Mouse (Mus musculus): ENCODE results near the gene Ush2a.

- TF ChIP-seq POLR2AphosphoS2 (IDR thresholded peaks at IDR 0.05; ENCODE audit: insufficient read length, low read depth), result no peak
- TF ChIP-seq E2F4 (IDR thresholded peaks at IDR 0.05; ENCODE audit: insufficient read depth), result no peak
- no peak for TF ChIP-seq POLR2A (IDR thresholded peaks at IDR 0.05; ENCODE audit: insufficient read length, low read depth)
- TF ChIP-seq REST (IDR thresholded peaks at IDR 0.05; ENCODE audit: insufficient read depth, insufficient read length), result no peak
- TF ChIP-seq USF1 (IDR thresholded peaks at IDR 0.05; ENCODE audit: low read depth), result no peak
- TF ChIP-seq MAX (IDR thresholded peaks at IDR 0.05; ENCODE audit: low read depth), result no peak
- no peak for TF ChIP-seq MYOG (IDR thresholded peaks at IDR 0.05; ENCODE audit: control insufficient read depth in 1 of 3, insufficient read depth in 1 of 3, insufficient read length in 2 of 3, low read depth in 2 of 3)
- TF ChIP-seq CEBPB (IDR thresholded peaks at IDR 0.05; ENCODE audit: insufficient read depth, poor library complexity, severe bottlenecking), result no peak
- no peak for TF ChIP-seq TCF12 (IDR thresholded peaks at IDR 0.05; ENCODE audit: insufficient read depth, poor library complexity, severe bottlenecking)
Observed at GRCm38 (mm10) chr1:188464653-188465052, 202.8 kb downstream of the Ush2a start.

All from myocyte (in vitro differentiated cells).